Mouse (Mus musculus): Measurements from ENCODE around the gene Slc10a2. TPM values are rescaled to one million over a fixed set of nuclear protein-coding genes. Genes with fewer than 3 reads are reported as not detected.

The Slc10a2 gene
- not detected in 2 replicates for polyA plus RNA-seq (2012; rRNA removed)

GRCm38 (mm10) chr8:5105186-5105585 lies at the start of gene Slc10a2:
TSS of gene Slc10a2 (minus strand) at chr8:5105351.

